Mouse (Mus musculus): ENCODE data around the gene Scn8a. TPM values are rescaled to one million over a fixed set of nuclear protein-coding genes. Genes with fewer than 3 reads are reported as not detected.

Scn8a gene
- polyA plus RNA-seq, 1 experiment from 2014 or later: 2.1 TPM

DNA sequence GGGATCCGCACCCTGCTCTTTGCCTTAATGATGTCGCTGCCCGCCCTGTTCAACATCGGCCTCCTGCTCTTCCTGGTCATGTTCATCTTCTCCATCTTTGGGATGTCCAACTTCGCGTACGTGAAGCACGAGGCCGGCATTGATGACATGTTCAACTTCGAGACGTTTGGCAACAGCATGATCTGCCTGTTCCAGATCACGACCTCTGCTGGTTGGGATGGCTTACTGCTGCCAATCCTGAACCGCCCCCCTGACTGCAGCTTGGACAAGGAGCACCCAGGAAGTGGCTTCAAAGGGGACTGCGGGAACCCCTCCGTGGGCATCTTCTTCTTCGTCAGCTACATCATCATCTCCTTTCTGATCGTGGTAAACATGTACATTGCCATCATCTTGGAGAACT lies 170.0 kb downstream of the Scn8a start:
- DNase-seq (ENCODE audit: low spot score): no peak

- no peak for DNase-seq (ENCODE audit: low spot score)
These were observed 172.3 kb downstream of the Scn8a start for GRCm38 (mm10) chr15:101041966-101042365.

GRCm38 (mm10) chr15:101042613-101043012 lies 173.0 kb downstream of the Scn8a start:
- DNase-seq (ENCODE audit: low spot score): peak; percentile 43

- no peak for DNase-seq (ENCODE audit: low spot score)
These were observed 174.9 kb downstream of the Scn8a start for GRCm38 (mm10) chr15:101044531-101044930.

GRCm38 (mm10) chr15:101046039-101046526 lies 176.4 kb downstream of the Scn8a start:
- DNase-seq (ENCODE audit: low spot score): no peak

DNA sequence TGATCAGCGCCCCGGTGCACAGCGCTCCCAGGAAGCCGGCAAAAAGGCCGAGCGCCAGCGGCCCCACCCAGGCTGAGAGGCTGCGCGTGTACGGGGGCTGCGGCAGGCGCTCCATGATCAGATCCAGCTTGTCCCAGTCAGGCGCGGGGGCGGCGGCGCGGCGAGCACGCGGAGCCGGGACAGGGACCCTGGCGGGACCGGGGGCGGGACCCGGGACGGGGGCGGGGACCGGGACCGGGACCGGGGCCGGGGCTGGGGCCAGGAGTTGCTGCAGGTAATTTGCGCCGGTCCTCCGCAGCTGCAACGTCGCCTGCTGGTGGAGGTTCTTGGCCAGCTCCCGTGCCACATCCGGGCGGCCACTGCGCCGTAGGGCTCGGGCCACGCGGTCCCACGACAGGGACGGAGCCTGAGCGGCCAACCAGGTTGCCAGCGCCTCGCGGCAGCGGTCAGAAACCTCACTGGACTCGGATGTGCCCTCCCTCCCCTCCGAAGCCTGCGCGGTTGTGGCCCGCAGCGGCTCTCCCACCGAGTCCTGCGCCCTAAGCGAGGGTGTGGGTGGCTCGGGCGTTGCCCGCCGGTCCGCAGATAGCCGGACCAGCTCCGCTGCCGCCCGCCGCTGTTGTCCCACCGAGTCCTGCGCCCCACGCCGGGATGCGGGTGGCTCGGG lies 177.0 kb downstream of the Scn8a start:
- DNase-seq (ENCODE audit: low spot score): no peak

DNA sequence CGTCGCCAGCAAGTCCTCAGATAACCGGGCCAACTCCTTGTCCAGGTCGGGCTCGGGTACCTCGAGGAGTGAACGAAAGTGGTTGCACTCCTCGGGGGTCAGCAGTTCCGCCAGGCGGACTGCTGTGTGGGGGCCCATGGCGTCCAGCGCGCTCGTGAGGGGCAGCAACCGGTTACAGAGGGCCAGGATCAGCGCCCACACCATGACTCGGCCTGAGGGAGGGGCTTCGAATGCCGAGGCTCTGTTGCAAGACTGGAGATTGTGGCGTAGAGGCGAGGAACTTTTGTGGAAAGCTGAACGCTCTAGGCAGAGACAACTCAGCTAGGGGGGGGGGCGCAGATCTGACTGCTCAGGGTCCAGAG lies 177.5 kb downstream of the Scn8a start, which contains the start of gene Gm47841:
TSS of gene Gm47841 (minus strand) at position 204 of the 362 bp plus-strand sequence.
- DNase-seq (ENCODE audit: low spot score): no peak

GRCm38 (mm10) chr15:101048338-101048896 lies 178.8 kb downstream of the Scn8a start:
- no peak for DNase-seq (ENCODE audit: low spot score)

DNA sequence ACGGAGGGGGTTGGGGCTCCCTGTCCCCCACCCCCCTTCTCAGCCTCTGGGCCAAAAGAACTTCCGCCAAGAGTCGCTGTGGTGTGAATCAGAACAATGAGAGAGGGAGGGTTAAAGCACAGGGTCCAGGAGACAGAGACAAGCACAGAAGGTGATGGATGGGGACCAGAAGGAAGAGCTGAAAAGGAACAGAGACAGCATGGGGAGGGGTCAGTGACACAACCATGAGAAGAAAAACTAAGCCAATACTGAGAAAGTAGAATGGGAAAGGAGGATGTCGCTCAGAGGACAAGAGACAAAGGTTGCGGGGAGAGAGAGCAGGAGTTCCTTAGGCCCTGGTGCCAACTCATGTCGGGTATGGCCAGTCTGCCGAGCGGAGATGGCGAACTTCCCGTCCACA lies 182.2 kb downstream of the Scn8a start:
- no peak for DNase-seq (ENCODE audit: low spot score)

DNA sequence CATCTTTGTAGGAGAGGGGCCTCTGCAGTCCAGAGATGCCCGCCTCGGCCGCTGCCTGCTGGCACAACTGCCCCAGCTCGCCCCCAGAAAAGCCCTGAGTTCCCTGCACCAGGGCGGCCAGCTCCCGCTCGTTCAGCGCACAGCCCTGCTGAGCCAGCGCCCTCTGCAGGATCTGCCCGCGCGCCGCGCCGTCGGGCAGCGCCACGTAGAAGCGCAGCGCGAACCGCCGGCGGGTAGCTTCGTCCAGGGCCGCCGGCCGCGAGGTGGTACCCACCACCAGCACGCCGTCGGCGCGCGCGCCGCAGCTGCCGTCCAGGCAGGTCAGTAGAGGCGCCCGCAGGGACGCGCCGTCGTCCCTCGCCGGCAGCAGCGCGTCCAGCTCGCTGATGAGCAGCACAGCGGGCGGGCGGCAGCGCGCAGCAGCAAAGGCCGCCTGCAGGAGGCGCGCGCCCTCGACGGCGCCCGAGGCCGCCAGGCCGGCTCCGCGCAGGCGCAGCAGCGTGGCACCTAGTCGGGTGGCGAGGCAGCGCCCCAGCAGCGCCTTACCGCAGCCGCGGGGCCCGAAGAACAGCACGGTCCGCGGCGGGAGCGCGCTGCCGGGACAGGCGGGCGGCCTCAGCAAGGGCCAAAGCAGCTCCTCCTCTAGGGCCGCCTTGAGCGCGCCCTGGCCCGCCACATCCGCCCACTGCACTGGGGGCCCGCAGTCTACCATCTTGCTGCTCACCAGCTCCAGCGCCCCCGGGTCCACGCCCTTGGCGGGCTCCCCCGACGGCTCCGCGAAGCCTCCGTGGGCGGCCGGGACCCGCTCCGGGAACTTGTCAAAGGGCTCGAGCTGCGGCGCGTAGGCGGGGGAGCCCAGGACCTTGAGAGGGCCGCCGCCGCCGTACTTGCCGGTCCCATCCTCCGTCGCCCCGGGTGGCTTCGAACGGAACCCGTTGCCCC lies 183.2 kb downstream of the Scn8a start:
- DNase-seq (ENCODE audit: low spot score): peak; percentile 19

- DNase-seq (ENCODE audit: low spot score): no peak
These were observed 184.3 kb downstream of the Scn8a start for GRCm38 (mm10) chr15:101053832-101054459.

DNA sequence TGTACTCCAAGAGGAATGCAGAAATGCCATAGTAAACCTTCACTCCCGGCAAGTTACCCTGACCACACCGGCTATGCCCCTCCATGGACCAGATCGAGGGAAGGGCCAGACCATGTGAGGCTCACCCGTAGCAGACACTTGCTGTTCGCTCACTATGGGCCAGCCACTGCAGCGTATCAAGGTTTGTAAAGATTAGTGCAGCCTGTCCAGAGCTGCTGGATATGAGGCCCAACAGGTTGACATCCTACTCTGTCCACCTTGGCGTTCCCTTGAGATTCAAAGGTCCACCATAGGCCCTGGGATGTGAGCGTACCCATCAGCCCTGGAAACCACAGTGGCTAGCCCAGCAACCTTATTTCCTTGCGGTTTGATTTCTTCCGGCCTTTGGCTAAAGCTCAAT lies 184.9 kb downstream of the Scn8a start:
- DNase-seq (ENCODE audit: low spot score): no peak

DNA sequence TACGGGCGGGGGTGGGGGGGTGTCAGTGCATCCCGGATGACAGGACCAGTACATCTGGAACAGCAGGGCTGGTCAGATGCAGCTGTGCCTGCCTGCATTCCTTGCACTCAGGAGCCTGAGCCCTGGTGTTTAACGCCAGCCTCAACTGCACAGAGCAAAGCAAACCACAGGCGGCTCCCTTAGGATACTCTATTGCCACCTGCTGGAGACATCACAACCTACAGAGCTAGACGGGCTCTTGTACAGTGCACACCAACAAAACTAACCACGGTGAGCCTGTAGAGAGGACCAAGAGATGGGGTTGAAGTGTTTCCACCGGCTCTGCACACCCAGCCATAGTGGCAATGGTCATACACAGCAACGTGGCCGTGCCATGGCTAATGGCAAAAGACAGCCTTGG lies 186.6 kb downstream of the Scn8a start:
- peak; percentile 53 for DNase-seq (ENCODE audit: low spot score)

DNA sequence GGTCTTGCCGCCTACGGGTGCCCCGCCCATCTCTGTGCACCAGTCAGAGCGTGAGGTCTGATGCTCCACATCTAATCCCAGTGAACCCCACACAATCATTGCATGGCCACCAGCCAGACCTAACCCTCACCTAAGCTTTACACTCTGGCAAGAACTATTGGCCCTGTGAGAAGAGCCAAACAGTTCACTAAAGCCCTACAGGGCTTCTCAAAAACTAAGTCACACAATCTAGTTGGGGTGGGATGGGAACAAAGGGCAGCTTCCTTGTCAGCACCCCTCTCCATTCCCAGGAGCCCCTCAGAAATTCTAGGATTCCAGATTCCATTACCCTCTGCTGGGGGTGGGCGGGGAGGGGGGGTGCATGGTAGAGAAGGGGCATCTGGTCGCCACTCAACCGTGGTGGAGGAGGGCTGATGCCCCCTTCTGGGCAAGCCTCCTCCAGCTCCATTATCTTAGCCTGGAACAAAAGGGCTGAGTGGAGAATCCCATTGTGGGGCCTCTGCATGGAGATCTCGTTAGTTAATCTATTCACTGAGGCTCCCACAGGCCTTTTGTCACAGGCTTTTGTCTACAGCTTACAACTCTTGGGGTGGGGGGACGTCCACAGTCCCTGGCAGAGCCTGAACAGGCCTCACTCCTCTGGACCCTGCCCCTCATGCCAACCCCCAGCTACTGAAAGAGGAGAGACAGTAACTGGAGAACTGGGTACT lies 190.1 kb downstream of the Scn8a start:
- no peak for DNase-seq (ENCODE audit: low spot score)

DNA sequence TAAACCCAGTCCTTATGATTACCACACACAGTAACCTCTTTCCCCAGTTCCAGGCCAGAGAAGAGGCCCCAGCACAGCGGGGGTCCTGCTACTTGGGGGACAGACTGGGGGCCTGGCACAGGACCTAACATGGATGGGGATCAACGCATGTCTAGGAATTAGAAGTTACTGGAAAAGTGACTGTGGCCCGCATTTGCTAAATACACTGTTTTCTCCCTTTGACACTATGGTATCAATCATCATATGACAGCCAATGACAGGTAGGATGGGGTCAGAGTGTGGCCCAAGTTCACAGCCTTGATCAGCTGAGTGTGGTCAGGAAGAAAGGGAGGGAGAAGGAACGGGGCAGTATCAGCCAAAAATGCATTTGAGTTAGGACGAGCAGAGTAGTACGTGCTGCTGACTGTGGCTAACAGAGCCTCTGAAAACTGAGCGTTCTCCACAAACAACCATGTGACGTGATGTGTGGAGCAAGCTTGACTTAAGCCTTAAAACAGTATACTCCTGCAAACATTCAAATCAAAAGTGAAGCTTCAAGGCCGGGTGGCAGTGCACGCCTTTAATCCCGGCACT lies 190.7 kb downstream of the Scn8a start:
- no peak for DNase-seq (ENCODE audit: low spot score)

DNA sequence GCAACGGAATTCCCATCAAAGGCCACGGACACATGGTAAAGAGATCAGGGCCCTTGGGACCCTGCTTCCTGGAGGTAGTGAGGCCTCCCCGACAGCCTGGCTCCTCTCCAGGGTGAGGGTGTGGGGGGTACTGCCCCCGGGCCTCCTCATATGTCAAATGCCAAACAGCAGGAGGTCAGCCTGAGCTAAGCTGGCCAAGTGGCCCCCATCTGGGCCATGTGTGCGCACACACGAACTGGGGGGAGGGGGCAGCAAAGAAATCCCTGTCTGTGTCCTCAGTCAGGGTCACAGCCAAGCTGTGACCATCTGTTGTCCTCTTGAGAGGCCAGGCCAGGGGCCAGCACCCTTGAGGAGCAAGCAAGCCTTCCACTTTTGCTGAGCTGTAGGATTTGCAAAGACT lies 195.4 kb downstream of the Scn8a start:
- DNase-seq (ENCODE audit: low spot score): no peak

DNA sequence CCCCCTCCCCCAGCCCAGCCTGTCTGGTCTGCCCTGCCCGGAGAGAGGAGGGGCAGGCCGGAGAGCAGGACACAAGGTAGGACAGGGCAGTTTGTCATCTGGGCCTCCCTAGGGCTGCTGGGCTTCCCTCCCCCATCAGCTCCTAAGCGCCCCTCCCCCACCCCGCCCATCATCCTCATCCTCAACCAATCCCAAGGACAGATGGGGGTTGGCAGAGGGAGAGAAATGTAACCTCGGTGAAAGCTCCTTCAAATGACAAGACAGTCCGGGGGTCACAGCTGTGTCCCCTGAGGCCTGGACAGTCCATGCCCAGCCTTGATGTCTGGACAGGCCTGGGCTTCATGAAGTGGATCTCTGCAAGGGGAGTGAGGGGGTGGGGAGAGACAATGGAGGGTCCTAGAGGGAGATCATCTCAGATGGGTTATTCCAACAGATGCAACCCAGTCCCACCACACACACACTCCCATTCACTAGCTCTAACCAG lies 196.7 kb downstream of the Scn8a start:
- DNase-seq (ENCODE audit: low spot score): no peak

DNA sequence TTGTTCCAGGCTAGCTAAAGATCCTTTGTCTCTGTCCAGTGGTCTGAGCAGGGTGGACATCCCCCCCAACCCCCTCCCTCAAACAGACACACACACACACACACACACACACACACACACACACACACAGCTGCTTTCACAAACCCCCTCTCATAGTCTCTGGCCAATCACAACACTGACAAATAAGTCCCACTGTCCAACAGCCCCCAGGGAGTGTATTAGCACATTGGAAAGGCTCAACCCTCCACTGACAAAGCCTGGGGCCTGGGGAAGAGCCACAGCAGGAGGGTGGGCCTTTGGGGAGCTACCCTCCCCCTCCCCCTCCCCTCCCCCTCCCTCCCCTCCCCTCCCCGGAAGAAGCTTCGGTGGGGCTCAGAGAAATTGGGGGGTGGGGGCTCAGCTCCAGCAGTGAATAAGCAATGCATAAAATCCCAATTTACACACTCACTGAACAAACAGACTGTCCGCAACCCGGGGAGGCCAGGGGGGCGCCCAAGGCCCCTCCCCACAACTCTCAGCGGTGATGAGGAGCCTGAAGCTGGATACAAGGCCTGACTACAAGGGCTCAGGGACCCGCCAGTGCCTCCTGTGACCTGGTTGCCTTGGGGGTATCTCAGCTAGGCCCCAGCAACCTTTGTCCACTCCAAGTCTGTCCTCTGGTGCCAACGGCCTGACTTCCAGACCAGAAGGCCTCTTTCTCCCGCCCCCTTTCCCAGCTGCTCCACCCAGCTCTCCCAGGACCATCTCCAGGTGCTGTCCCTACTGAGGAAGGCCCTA lies 197.4 kb downstream of the Scn8a start:
- no peak for DNase-seq (ENCODE audit: low spot score)

GRCm38 (mm10) chr15:101068029-101068428 lies 198.4 kb downstream of the Scn8a start:
- no peak for DNase-seq (ENCODE audit: low spot score)

DNA sequence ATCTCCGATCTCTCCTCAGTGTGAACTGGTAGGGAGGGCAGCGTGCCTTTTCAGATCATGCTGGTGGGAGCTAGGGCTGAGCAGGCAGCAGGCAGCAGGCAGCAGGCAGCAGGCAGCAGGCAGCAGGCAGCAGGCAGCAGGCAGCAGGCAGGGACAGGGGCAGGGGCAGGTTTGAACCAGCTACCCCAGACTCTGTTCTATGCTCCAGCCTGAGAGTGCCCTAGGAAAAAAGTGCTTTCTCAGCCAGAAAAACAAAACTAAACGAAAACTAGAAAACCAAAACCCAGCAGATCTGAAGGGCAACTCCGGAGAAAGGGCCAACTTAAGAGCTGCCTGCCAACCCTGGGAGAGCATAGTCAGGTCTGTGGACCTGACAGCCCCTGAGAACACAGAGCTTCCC lies 199.0 kb downstream of the Scn8a start:
- DNase-seq (ENCODE audit: low spot score): no peak
